Mouse (Mus musculus): ENCODE measurements around the gene Abcc5.

The Abcc5 gene

GRCm38 (mm10) chr16:20359643-20360295 lies 66.4 kb downstream of the Abcc5 start:
- in situ Hi-C loops (cut with MseI, MboI) = no loop called here

GRCm38 (mm10) chr16:20357837-20358236 lies 68.4 kb downstream of the Abcc5 start:
- in situ Hi-C loops (cut with MseI, MboI) = no loop called here

- in situ Hi-C loops (cut with MseI, MboI) = no loop called here
Measured at GRCm38 (mm10) chr16:20354762-20355161, 71.4 kb downstream of the Abcc5 start.

GRCm38 (mm10) chr16:20354011-20354410 lies 72.2 kb downstream of the Abcc5 start:
- in situ Hi-C loops (cut with MseI, MboI) = no loop called here

GRCm38 (mm10) chr16:20345464-20345863 lies 80.7 kb downstream of the Abcc5 start:
- in situ Hi-C loops (cut with MseI, MboI) = no loop called here

- in situ Hi-C loops (cut with MseI, MboI) = no loop called here
Measured at GRCm38 (mm10) chr16:20338616-20339015, 87.6 kb downstream of the Abcc5 start.

GRCm38 (mm10) chr16:20334918-20335317 lies 91.3 kb downstream of the Abcc5 start:
- in situ Hi-C loops (cut with MseI, MboI) = no loop called here

GRCm38 (mm10) chr16:20328306-20328705 lies 97.9 kb downstream of the Abcc5 start:
- in situ Hi-C loops (cut with MseI, MboI) = no loop called here

GRCm38 (mm10) chr16:20325286-20325685 lies 100.9 kb downstream of the Abcc5 start, which contains the start of gene Cyp2ab1:
TSS of gene Cyp2ab1 (minus strand) at chr16:20325404.
- in situ Hi-C loops (cut with MseI, MboI) = no loop called here

GRCm38 (mm10) chr16:20323907-20324306 lies 102.3 kb downstream of the Abcc5 start:
- in situ Hi-C loops (cut with MseI, MboI) = no loop called here

- in situ Hi-C loops (cut with MseI, MboI) = no loop called here
Measured at GRCm38 (mm10) chr16:20322274-20322673, 103.9 kb downstream of the Abcc5 start.

GRCm38 (mm10) chr16:20316770-20317169 lies 109.4 kb downstream of the Abcc5 start:
- in situ Hi-C loops (cut with MseI, MboI) = no loop called here

GRCm38 (mm10) chr16:20315266-20315665 lies 110.9 kb downstream of the Abcc5 start:
- in situ Hi-C loops (cut with MseI, MboI) = no loop called here

- in situ Hi-C loops (cut with MseI, MboI) = no loop called here
Measured at GRCm38 (mm10) chr16:20312272-20312671, 113.9 kb downstream of the Abcc5 start.

GRCm38 (mm10) chr16:20301770-20302649 lies 124.2 kb downstream of the Abcc5 start, which contains the start of gene Parl:
TSS of gene Parl (minus strand) at chr16:20302387.
- in situ Hi-C loops (cut with MseI, MboI) = loop anchor here in 1 of 2 experiments (10.0 kb wide), 1 partner anchor 183 kb away; no protein-coding TSS in a partner anchor

GRCm38 (mm10) chr16:20300076-20300475 lies 126.1 kb downstream of the Abcc5 start:
- in situ Hi-C loops (cut with MseI, MboI) = loop anchor here in 1 of 2 experiments (10.0 kb wide), 1 partner anchor 185 kb away; no protein-coding TSS in a partner anchor
